Comparison of ENCODE assay signal across 8 mouse cellular contexts in the genomic region with DNA sequence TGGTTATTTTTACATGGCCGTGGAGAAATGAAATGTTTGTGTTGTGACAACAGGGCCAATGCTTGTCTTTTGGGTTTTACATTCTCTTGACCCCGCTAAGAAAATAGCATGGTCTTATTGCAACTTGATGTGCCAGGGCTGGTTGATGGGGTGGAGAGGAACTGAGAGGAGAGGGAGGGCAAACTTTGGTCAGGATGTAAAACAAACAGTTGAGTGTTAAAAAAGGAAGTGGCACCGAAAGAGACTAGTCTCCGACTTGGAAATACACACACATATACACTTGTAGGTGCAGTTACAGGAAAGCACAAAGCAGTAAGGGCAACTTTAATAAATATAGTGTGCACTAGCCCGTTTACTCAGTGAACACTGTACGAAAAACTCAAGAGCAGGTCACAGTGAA. TPM values are rescaled to one million over a fixed set of nuclear protein-coding genes. Genes with fewer than 3 reads are reported as not detected.
DNase-seq lines count a peak whose midpoint lies in the region; ATAC-seq lines count a peak whose summit lies in the region.

No protein-coding gene starts in this region.

- H3K9me3 ChIP-seq in forebrain, embryonic 12.5 days: no peaks in the 10 kb centered on the region
- H3K9me3 ChIP-seq in forebrain, embryonic 11.5 days (ENCODE audit: control insufficient read depth, low read length): no peaks in the 10 kb centered on the region
- no peaks in the 10 kb centered on the region for H3K9me3 ChIP-seq in lung, embryonic 16.5 days (ENCODE audit: control insufficient read depth, low read length)
- no peaks in the 10 kb centered on the region for H3K9me3 ChIP-seq in limb, embryonic 13.5 days
- no peaks in the 10 kb centered on the region for H3K9me3 ChIP-seq in neural tube, embryonic 13.5 days

- peaks cover 22% of the 10 kb centered on the region for H3K4me1 ChIP-seq in forebrain, embryonic 12.5 days
- H3K4me1 ChIP-seq in forebrain, embryonic 11.5 days (replicated peaks; ENCODE audit: control insufficient read depth, insufficient read depth, low read length): peaks cover 4% of the 10 kb centered on the region; the same call in 1 of the 2 replicates
- H3K4me1 ChIP-seq in lung, embryonic 16.5 days (replicated peaks; ENCODE audit: control insufficient read depth, insufficient read depth, low read length): peaks cover 15% of the 10 kb centered on the region
- peaks cover 23% of the 10 kb centered on the region for H3K4me1 ChIP-seq in limb, embryonic 13.5 days
- H3K4me1 ChIP-seq in neural tube, embryonic 13.5 days (replicated peaks): peaks cover 24% of the 10 kb centered on the region

- 93% methylated on average over 6 of the region's 6 CpGs for WGBS in forebrain, embryonic 12.5 days
- WGBS in forebrain, embryonic 11.5 days: 89% methylated on average over 6 of the region's 6 CpGs
- WGBS in lung, embryonic 16.5 days: 66% methylated on average over 6 of the region's 6 CpGs
- 91% methylated on average over 6 of the region's 6 CpGs for WGBS in limb, embryonic 13.5 days
- 86% methylated on average over 6 of the region's 6 CpGs for WGBS in neural tube, embryonic 13.5 days

- no peak for ATAC-seq in forebrain, embryonic 12.5 days (ENCODE audit: low FRiP score)
- no peak for ATAC-seq in forebrain, embryonic 11.5 days (replicated peaks; ENCODE audit: low FRiP score)
- ATAC-seq in lung, embryonic 16.5 days (ENCODE audit: low read depth): no peak
- ATAC-seq in limb, embryonic 13.5 days (ENCODE audit: low FRiP score, low read depth): no peak
- ATAC-seq in neural tube, embryonic 13.5 days (ENCODE audit: low read depth): no peak

- peak overlapping the region; percentile 66 for H3K4me2 ChIP-seq in forebrain, embryonic 12.5 days
- H3K4me2 ChIP-seq in forebrain, embryonic 11.5 days (ENCODE audit: low read depth, low read length, severe bottlenecking): no peak overlapping the region
- H3K4me2 ChIP-seq in lung, embryonic 16.5 days (ENCODE audit: low read depth, low read length): peak overlapping the region; percentile 74; the same call in 1 of the 2 replicates
- H3K4me2 ChIP-seq in limb, embryonic 13.5 days (replicated peaks): peak overlapping the region; percentile 80
- peak overlapping the region; percentile 73 for H3K4me2 ChIP-seq in neural tube, embryonic 13.5 days

- peaks cover 27% of the 10 kb centered on the region for H3K36me3 ChIP-seq in forebrain, embryonic 12.5 days (replicated peaks)
- H3K36me3 ChIP-seq in forebrain, embryonic 11.5 days (ENCODE audit: control insufficient read depth, insufficient read depth, low read length): peaks cover 3% of the 10 kb centered on the region; the same call in 1 of the 2 replicates
- H3K36me3 ChIP-seq in lung, embryonic 16.5 days (ENCODE audit: control insufficient read depth, insufficient read depth, low read length): peaks cover 19% of the 10 kb centered on the region
- peaks cover 31% of the 10 kb centered on the region for H3K36me3 ChIP-seq in limb, embryonic 13.5 days
- H3K36me3 ChIP-seq in neural tube, embryonic 13.5 days: peaks cover 36% of the 10 kb centered on the region

- DNase-seq in forebrain, embryonic 11.5 days (ENCODE audit: low spot score): no peak
- no peak for DNase-seq in lung, postnatal 10 days
- DNase-seq in adrenal gland, adult 2 months: no peak
- no peak for DNase-seq in gastrocnemius, postnatal 4 days (ENCODE audit: low spot score in 2 of 2)

- H3K9ac ChIP-seq in forebrain, embryonic 12.5 days: no peak overlapping the region
- no peak overlapping the region for H3K9ac ChIP-seq in forebrain, embryonic 11.5 days (ENCODE audit: low read length)
- H3K9ac ChIP-seq in lung, embryonic 16.5 days (ENCODE audit: low read length): no peak overlapping the region
- no peak overlapping the region for H3K9ac ChIP-seq in limb, embryonic 13.5 days
- H3K9ac ChIP-seq in neural tube, embryonic 13.5 days: peak overlapping the region; percentile 22; the same call in 1 of the 2 replicates

- no peaks in the 10 kb centered on the region for H3K27me3 ChIP-seq in forebrain, embryonic 12.5 days
- no peaks in the 10 kb centered on the region for H3K27me3 ChIP-seq in forebrain, embryonic 11.5 days (ENCODE audit: control insufficient read depth, insufficient read depth, low read length)
- H3K27me3 ChIP-seq in lung, embryonic 16.5 days (ENCODE audit: control insufficient read depth, insufficient read depth, low read depth, low read length): no peaks in the 10 kb centered on the region
- H3K27me3 ChIP-seq in limb, embryonic 13.5 days: no peaks in the 10 kb centered on the region
- H3K27me3 ChIP-seq in neural tube, embryonic 13.5 days: no peaks in the 10 kb centered on the region

- H3K4me3 ChIP-seq in forebrain, embryonic 12.5 days (replicated peaks): peak overlapping the region; percentile 97; the same call in 1 of the 2 replicates
- H3K4me3 ChIP-seq in forebrain, embryonic 11.5 days (ENCODE audit: low read depth, low read length): no peak overlapping the region
- no peak overlapping the region for H3K4me3 ChIP-seq in lung, embryonic 16.5 days (ENCODE audit: low read length)
- peak overlapping the region; percentile 79; the same call in 1 of the 2 replicates for H3K4me3 ChIP-seq in limb, embryonic 13.5 days
- H3K4me3 ChIP-seq in neural tube, embryonic 13.5 days: 0 out of 2 replicates have a peak overlapping the region, but pooled peaks have one; percentile 70

- H3K27ac ChIP-seq in forebrain, embryonic 12.5 days: no peak overlapping the region
- H3K27ac ChIP-seq in forebrain, embryonic 11.5 days (ENCODE audit: low read depth, low read length): no peak overlapping the region
- no peak overlapping the region for H3K27ac ChIP-seq in lung, embryonic 16.5 days (ENCODE audit: low read length)
- no peak overlapping the region for H3K27ac ChIP-seq in limb, embryonic 13.5 days
- H3K27ac ChIP-seq in neural tube, embryonic 13.5 days (replicated peaks): no peak overlapping the region

RNA-seq across cellular contexts. Expression of a gene that starts 1.5 kb away (rescaled TPM):
- 37.3 and 39.0 TPM in 2 replicates for polyA plus RNA-seq in forebrain, embryonic 12.5 days (2016; fragmentation: Nextera tagmentation; extraction: Ambion mirVana)
- 39.0 and 48.6 TPM in 2 replicates for polyA plus RNA-seq in forebrain, embryonic 11.5 days (2014; fragmentation: Nextera tagmentation; extraction: Ambion mirVana)
- polyA plus RNA-seq in lung, embryonic 16.5 days (2015; fragmentation: Nextera tagmentation; extraction: Ambion mirVana): 20.9 and 23.9 TPM in 2 replicates
- 28.7 and 34.1 TPM in 2 replicates for polyA plus RNA-seq in limb, embryonic 13.5 days (2015; fragmentation: Nextera tagmentation; extraction: Ambion mirVana)
- 23.8 and 24.3 TPM in 2 replicates for polyA plus RNA-seq in neural tube, embryonic 13.5 days (2015; fragmentation: Nextera tagmentation; extraction: Ambion mirVana)
- 10 to 100 TPM; 39.3 to 46.5 TPM for total RNA-seq in adrenal gland, adult 2 months (2021)
- 7.5 and 8.7 TPM in 2 replicates for polyA plus RNA-seq in adrenal gland, adult 2 months (2012; rRNA removed)
- total RNA-seq in gastrocnemius, postnatal 4 days (2021): 10 to 100 TPM; 35.1 to 40.3 TPM

RNA-seq across cellular contexts. Expression of a gene that starts 37.4 kb away (rescaled TPM):
- polyA plus RNA-seq in forebrain, embryonic 12.5 days (2016; fragmentation: Nextera tagmentation; extraction: Ambion mirVana): 87.3 and 88.7 TPM in 2 replicates
- 92.4 and 104 TPM in 2 replicates for polyA plus RNA-seq in forebrain, embryonic 11.5 days (2014; fragmentation: Nextera tagmentation; extraction: Ambion mirVana)
- 51.3 and 52.9 TPM in 2 replicates for polyA plus RNA-seq in lung, embryonic 16.5 days (2015; fragmentation: Nextera tagmentation; extraction: Ambion mirVana)
- 79.0 and 79.1 TPM in 2 replicates for polyA plus RNA-seq in limb, embryonic 13.5 days (2015; fragmentation: Nextera tagmentation; extraction: Ambion mirVana)
- polyA plus RNA-seq in neural tube, embryonic 13.5 days (2015; fragmentation: Nextera tagmentation; extraction: Ambion mirVana): 82.1 and 92.5 TPM in 2 replicates
- total RNA-seq in adrenal gland, adult 2 months (2021): 10 to 100 TPM; 46.6 to 58.5 TPM
- polyA plus RNA-seq in adrenal gland, adult 2 months (2012; rRNA removed): 23.5 and 25.7 TPM in 2 replicates
- 10 to 100 TPM; 25.1 to 29.8 TPM for total RNA-seq in gastrocnemius, postnatal 4 days (2021)

RNA-seq across cellular contexts. Expression of a gene that starts 53.6 kb away (rescaled TPM):
- polyA plus RNA-seq in forebrain, embryonic 12.5 days (2016; fragmentation: Nextera tagmentation; extraction: Ambion mirVana): 10.4 and 11.7 TPM in 2 replicates
- polyA plus RNA-seq in forebrain, embryonic 11.5 days (2014; fragmentation: Nextera tagmentation; extraction: Ambion mirVana): 10.7 and 12.2 TPM in 2 replicates
- 12.0 and 14.0 TPM in 2 replicates for polyA plus RNA-seq in lung, embryonic 16.5 days (2015; fragmentation: Nextera tagmentation; extraction: Ambion mirVana)
- polyA plus RNA-seq in limb, embryonic 13.5 days (2015; fragmentation: Nextera tagmentation; extraction: Ambion mirVana): 8.0 and 9.7 TPM in 2 replicates
- polyA plus RNA-seq in neural tube, embryonic 13.5 days (2015; fragmentation: Nextera tagmentation; extraction: Ambion mirVana): 8.1 and 8.7 TPM in 2 replicates
- 10 to 100 TPM; 12.2 to 19.2 TPM for total RNA-seq in adrenal gland, adult 2 months (2021)
- 10.4 and 18.1 TPM in 2 replicates for polyA plus RNA-seq in adrenal gland, adult 2 months (2012; rRNA removed)
- total RNA-seq in gastrocnemius, postnatal 4 days (2021): 10 to 100 TPM; 22.4 to 23.5 TPM

RNA-seq across cellular contexts. Expression of a gene that starts 53.8 kb away (rescaled TPM):
- 45.4 and 46.1 TPM in 2 replicates for polyA plus RNA-seq in forebrain, embryonic 12.5 days (2016; fragmentation: Nextera tagmentation; extraction: Ambion mirVana)
- 49.8 and 50.7 TPM in 2 replicates for polyA plus RNA-seq in forebrain, embryonic 11.5 days (2014; fragmentation: Nextera tagmentation; extraction: Ambion mirVana)
- polyA plus RNA-seq in lung, embryonic 16.5 days (2015; fragmentation: Nextera tagmentation; extraction: Ambion mirVana): 28.7 and 30.7 TPM in 2 replicates
- 31.5 and 32.8 TPM in 2 replicates for polyA plus RNA-seq in limb, embryonic 13.5 days (2015; fragmentation: Nextera tagmentation; extraction: Ambion mirVana)
- polyA plus RNA-seq in neural tube, embryonic 13.5 days (2015; fragmentation: Nextera tagmentation; extraction: Ambion mirVana): 6.1 and 8.1 TPM in 2 replicates
- total RNA-seq in adrenal gland, adult 2 months (2021): 1 to 10 TPM; 1.5 to 1.6 TPM
- polyA plus RNA-seq in adrenal gland, adult 2 months (2012; rRNA removed): 1.1 and 1.2 TPM in 2 replicates
- total RNA-seq in gastrocnemius, postnatal 4 days (2021): 10 to 100 TPM; 14.3 to 15.0 TPM

RNA-seq across cellular contexts. Expression of a gene that starts 55.8 kb away (rescaled TPM):
- 23.0 and 24.6 TPM in 2 replicates for polyA plus RNA-seq in forebrain, embryonic 12.5 days (2016; fragmentation: Nextera tagmentation; extraction: Ambion mirVana)
- polyA plus RNA-seq in forebrain, embryonic 11.5 days (2014; fragmentation: Nextera tagmentation; extraction: Ambion mirVana): 20.0 and 20.7 TPM in 2 replicates
- 18.2 and 18.4 TPM in 2 replicates for polyA plus RNA-seq in lung, embryonic 16.5 days (2015; fragmentation: Nextera tagmentation; extraction: Ambion mirVana)
- 24.6 and 29.3 TPM in 2 replicates for polyA plus RNA-seq in limb, embryonic 13.5 days (2015; fragmentation: Nextera tagmentation; extraction: Ambion mirVana)
- polyA plus RNA-seq in neural tube, embryonic 13.5 days (2015; fragmentation: Nextera tagmentation; extraction: Ambion mirVana): 20.0 and 20.5 TPM in 2 replicates
- 10 to 100 TPM; 34.4 to 37.0 TPM for total RNA-seq in adrenal gland, adult 2 months (2021)
- 4.5 and 6.1 TPM in 2 replicates for polyA plus RNA-seq in adrenal gland, adult 2 months (2012; rRNA removed)
- 10 to 100 TPM; 43.8 to 46.8 TPM for total RNA-seq in gastrocnemius, postnatal 4 days (2021)

Comparison
In these comparisons a context has a peak if more than half of its experiments do, and no peak if none do; other contexts are left out.
1. H3K4me3 ChIP-seq: peak in forebrain, embryonic 12.5 days (single experiment), limb, embryonic 13.5 days (single experiment) and neural tube, embryonic 13.5 days (single experiment); none in forebrain, embryonic 11.5 days (single experiment) and lung, embryonic 16.5 days (single experiment).